Mouse (Mus musculus) heart, adult 18-20 months (tissue): Measurements from ENCODE around the gene Mbnl3. TPM values are rescaled to one million over a fixed set of nuclear protein-coding genes. Genes with fewer than 3 reads are reported as not detected.

Source experiments
- DNase-seq, 2 experiments: peaks; one replicate each; pipeline ENCODE4 v3.0.0; 2021 to 2022; ENCODE audit warnings: mixed read lengths in 1 of 2
- long read RNA-seq, 2 experiments: library from polyadenylated mRNA; stranded (forward); transcript quantifications; one replicate each; pipeline ENCODE4 v2.0.0; 2021
- microRNA-seq, 2 experiments: library from miRNA; unstranded; fragments of <30 nt; microRNA quantifications; one replicate each; pipeline ENCODE4 v1.2.0; 2022
- total RNA-seq, 2 experiments: library from RNA; stranded (reverse); gene quantifications; 2 replicates each; pipeline ENCODE4 v1.2.3; 2021

The Mbnl3 gene
- total RNA-seq = 1 to 10 TPM; 1.1 to 1.3 TPM
- long read RNA-seq, experiment 1 = 0 reads
- long read RNA-seq, experiment 2 = 0 reads

DNA sequence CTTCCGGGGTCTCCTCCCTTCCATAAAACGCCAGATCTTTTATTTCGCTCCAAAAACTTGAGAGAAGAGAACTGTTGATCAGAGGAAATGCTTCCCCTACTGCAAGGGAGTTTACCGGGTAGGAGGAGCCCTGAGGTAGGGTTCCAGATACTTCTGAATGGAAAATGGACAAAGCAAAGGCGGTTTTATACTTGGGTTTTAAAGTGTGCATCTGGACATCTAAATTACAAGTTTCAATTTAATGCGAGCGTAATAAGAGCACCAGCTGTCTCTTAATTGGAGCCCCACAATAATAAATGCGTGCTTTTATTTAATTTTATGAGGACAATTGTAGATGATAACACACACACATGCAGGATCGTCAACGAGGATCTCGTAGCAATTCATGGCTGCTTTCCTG, at the start of gene Mbnl3:
Gene Mbnl3, minus strand, starts transcription at position 101 of the 400 bp plus-strand sequence.
- no peak for DNase-seq

DNA sequence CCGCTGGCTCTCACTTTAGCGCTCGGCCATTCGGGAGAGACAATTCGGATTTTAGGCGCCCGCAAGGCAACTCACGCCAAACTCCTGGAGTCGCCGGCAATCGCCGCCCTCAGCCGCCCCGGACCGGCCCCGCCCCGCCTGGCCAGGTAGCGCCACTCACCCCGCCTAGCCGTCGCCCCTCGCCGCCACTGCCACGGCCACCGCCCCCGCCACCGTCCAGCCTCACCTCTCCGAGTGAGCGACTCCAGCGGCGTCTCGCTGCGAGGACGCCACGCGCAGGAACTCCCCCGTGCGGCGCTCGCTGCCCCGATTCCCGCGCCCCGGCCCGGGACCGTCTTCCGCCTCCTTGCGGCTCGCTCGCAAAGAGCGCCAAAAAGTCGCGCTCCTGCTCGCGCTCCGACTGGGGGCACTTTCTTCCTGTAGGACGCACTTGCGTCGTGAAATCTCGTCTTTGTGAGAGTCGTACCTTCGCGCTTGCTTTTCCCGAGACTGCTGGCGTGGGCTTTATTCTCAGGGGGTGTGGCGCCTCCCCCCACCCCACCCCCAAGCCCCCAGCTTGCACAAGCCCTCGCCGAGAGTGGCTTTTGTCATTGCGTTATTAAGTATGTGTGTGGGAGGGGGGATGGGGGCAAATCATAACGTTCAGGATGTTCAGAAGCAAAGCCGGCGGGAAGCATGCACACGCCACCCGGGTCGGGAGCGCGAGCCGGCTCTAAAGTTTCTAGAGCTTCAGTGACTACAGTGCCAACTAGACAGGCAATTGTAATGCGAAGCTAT, 596 bp downstream of the Mbnl3 start:
- peak in 1 of 2 experiments; percentile 23 for DNase-seq

DNA sequence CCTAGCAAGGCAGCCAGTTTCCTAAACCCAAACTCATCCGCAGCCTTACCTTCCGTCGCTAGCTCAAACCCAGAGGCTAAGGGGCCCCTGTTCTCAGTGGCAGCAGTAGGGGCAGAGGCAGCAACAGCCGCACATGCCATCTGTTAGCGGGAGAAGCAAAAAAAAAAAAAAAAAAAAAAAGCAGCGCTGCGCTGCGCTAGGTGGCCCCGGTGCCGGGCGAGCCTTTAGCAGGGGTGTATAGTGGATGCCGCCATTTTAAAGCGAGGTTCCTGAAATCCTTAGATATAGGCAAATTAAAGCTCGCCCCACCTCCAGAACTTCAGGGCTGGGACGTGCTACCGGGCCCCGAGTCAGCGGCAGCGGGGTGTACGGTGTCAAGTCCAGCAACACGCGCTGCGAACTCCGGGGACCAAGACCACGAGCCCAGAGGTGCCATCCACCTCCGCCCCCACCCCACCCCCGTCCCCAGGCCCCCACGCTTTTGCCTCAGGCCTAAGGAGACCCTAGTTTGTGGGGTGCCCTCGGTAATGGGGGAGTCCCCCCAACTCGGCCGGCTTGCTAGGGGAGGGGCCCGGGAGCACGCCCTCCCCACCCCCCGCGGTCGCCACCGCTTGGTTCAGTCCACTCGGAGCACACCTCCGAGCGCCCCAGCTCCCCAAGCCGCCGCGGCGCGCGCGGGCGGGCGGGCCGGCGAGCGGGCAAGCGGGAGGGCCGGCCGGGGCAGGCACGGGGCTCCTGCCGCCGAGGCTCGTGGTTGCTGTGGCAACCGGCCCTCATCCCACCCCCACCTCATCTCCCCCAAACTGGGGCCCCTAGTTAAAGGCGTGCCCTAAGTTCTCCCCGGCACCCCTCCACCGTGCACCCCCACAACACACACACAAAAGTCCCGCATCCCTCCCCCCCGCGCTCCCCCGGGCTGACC, 1.4 kb downstream of the Mbnl3 start:
- DNase-seq = peak; percentile 18 to 27

DNA sequence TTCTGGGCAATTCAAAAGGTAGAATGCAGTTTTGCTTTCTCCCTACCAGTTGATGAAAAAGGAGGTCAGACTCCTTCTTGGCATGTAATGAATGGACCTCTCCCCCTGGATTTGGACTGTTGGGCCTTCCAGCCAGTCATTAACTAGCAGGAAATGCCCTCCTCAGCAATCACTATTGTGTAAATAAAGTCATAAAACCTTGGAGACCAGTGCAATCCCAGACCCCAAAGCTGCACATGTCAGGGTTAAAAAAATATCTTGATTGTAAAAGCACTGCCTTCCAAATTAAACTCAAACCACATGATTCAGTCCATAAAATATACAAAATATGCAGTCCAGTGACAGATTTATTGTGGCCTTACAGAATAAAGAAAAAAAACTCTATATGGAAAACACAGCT, 9.3 kb downstream of the Mbnl3 start:
- no peak for DNase-seq

DNA sequence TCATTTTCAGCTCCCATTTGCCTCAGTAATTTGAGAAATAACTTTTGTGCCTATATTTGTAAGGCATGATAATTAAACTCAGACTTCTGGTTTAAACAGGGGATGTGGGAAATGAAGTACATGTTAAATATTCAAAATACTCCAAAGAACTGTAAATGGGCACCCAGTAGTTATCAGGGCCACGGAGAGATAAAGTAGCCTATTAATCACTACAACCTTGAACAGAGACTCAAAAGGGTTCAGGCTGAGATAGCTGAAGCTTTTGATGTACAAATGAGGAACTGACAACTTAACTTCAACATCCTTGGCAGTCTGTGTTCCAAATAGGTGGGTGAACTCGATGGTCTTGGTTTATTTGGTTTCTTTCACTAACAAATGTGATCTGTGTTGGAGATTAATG, 34.4 kb downstream of the Mbnl3 start:
- DNase-seq = no peak

DNA sequence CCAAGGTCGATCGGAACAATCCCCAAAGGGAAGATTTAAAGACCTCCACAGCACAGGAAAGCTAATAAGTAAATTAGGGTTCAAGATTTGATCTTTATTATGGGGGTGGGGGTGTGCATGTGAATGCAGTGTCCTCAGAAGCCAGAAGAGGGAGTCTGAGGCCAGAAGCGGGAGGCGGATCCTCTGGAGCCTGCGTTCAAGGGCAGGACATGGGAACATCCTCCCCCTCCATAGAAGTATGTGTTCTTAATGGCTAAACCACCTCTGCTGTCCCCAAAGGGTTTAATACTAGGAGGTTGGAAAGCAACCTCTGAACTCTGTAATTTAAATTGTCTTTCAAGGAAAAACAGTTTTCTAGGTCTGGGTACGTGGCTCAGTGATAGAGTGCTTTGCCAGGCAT, 34.9 kb downstream of the Mbnl3 start:
- peak in 1 of 2 experiments; percentile 18 for DNase-seq

DNA sequence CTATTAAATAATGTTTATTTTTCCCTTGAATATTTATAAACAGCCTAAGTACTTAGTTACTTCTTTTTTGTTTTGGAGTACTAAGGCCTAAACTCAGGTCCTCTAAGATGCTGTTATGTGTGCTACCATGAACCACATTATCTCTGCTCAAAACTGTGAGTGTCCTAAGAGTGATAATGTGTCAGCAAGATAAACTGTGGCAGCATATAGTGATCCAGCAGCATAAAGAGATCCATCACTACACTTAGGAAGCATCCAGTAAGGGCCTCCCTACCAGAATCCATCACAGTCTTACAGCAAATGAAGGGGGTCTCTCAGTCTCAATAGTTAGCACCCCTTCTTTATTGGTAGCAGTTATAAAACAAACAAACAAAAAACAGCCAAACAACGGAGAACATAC, 35.9 kb downstream of the Mbnl3 start:
- no peak for DNase-seq

DNA sequence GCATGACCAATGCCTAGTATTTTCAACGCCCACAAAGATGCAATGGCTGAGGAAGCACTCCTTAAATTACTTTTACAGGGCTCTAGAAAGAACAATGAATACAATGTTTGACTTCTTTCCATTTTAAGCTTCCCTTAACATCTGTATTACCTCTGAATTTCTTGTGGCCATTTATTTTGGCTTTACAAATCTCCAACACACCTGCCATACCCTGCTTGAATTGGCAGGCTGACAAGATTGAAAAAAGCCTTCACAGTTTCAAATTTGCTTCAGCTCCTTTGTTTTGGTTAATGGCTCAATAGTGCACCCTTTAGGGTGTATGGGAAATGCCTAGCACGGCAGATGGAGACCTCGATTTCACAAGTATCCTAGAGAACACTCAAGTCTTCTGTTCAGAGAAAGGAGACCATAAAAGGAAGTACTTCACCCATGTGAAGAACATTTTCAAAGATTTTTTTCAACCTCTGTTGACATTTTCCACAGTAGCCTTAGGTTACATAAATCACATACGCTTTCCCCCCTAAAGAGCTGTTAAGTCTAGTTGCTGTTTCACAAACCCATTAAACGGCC, 36.8 kb downstream of the Mbnl3 start:
- no peak for DNase-seq

DNA sequence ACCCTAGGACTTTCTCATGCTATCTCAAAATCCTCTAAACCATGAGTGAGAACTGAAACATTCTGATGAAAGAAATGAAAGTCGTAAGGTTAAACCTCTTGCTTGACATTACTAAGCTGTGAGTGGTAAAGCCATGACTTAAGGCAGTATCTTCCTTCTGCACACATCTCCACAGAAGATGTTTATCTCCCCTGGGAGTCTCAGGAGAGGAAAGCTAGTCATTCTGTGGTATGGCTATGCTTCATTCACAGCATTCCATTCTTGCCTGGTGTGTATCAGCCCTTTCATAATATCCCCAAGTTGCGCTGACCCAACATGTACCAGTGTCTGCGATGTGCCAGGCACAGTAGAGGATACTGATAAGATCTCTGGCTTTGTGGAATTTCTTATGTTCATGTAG, 38.4 kb downstream of the Mbnl3 start:
- no peak for DNase-seq

DNA sequence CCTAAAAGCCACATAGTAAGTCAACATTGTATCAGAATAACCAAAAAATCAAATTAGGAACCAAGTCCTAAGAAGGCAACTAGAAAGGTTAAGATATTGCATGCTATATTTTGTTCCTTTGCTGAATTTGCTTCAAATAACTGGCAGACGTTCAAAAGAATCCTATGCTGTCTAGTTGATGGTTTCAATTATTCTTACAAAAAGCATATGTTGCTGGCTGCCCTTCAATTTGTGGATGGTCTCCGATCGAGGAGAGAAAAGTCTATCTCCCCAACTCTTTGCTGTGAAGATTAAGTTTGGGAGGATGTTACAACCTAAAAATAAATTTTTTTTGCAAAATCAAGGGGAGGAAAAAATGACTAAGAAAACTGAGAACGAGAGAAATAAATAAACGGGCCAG, 41.6 kb downstream of the Mbnl3 start:
- no peak for DNase-seq

DNA sequence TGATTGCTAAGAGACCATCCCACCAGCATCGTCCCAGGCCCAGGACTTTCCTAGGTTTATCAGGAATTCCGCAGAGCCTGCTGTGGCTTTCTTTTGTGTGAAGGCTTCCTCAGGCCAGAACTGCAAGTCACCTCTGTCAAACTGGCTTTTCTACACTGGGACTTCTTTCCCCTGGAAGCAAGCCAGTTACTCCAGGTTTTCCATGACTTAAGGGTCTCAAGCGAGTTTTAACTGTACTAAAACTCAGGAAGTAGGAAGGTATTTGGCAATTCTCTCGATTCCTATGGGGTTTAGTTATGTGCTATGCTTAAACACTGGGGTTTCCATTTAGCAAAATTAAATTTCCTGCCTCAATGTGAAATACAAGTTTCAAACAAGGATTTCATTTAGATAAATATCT, 57.9 kb downstream of the Mbnl3 start:
- DNase-seq = no peak

DNA sequence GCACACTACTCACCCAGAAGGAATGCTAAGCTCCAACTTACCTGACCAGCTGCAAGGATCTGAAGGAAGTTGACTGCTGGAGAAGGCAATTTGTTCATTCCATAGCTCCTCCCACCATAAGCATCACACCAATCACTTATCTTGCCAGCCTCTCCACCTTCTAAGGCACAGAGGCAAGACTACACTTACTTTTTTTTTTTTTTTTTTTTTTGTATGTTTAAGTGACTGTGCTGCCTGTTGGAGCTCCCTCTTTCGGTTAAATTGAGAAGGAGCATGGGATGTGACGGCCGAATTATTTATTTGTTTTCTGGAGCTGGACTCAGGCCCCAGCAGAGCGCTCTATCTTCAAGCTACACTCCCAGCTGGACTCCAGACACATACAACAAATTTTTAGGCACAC, 60.0 kb downstream of the Mbnl3 start:
- DNase-seq = peak; percentile 24 to 25

DNA sequence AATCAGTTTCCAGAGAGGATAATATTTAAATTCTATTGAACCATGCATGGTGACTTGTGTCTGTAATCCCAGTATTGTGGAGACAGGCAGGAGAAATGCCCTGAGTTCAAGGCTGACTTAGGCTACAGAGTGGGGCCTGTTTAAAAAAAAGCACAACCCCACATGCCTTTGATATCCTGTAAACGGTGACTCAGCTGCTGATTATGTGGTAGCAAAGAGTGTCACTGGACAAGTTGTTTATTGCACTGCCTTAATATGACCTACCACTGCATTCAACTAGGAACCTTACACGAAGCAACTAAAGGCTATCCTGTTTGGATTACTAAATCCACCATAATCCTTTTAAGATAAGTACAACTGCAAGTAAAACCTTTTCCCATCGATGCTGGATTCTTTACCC, 66.3 kb downstream of the Mbnl3 start:
- DNase-seq = peak in 1 of 2 experiments; percentile 2

DNA sequence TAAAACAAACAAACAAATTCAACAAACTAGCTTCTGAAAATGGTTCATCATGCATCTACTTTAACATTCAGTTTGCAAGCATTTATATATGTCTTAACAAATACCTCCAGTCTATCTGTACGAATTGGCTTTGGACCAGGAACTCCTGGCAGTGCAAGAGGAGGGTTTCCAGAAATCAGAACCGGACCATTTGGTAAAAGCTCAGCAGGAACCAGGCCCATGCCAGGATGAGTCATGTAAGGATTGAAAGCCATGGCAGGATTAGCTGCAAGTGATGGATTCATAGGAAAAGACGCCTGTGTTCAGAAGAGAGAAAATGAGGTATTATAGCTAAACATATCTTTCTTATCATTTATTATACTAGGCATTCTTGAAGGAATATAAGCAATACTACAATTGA, 75.0 kb downstream of the Mbnl3 start:
- no peak for DNase-seq

DNA sequence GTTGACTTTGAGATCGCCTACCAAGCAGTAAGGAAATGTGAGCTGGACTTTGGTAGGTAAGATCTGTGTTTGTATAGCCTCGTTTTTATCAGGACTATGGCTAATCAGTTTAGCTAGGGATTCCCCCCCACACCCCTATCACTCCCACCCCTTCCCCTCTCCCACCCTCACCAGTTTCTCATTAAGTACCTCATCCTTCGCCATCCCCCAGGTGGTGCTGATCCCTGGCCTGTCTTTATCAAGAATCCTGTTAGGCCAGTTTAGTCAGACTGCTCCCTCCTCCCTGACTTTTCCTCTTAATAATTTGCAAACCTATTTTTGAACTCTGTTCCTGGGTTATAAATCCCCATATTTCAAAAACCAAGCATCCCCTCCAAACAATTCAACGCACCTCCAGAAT, 103.6 kb downstream of the Mbnl3 start:
- DNase-seq = no peak

DNA sequence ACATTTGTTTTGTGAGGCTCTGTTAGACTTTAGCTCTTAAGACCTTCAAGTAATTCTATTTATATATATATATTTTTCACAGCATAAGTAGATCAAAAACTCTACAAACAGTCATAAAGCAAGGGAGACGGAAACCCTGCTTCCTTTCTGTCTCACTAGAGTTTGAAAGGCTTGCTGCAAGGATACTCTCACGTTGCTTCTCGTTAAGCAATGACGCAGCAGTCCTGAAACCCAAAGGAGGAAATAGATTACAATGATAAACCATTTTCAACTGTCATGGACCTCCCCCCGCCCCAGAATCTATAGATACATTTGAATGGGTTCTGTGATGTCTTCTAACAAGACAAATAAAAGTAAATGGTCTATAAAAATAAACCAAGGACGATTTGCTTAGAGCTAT, 121.4 kb downstream of the Mbnl3 start:
- DNase-seq = no peak

DNA sequence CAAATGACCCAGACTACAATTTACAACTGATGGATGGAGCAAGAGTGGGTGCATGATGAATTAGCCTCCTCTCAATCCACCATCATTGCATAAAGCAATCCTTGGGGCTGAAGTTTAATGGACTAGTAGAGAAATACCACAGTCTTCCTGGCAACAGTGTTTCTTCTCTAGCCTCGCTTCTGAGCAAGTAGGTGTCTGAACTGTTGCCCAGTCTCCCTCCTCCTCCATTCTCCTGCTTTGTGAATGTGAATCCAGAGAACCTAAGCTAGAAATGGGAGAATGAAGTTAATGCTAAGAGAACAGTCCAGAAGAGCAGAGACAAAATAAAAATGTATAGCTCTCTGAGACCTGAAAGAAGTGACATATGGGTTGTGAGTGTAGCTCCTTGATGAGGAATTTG, 122.1 kb downstream of the Mbnl3 start:
- DNase-seq = no peak

DNA sequence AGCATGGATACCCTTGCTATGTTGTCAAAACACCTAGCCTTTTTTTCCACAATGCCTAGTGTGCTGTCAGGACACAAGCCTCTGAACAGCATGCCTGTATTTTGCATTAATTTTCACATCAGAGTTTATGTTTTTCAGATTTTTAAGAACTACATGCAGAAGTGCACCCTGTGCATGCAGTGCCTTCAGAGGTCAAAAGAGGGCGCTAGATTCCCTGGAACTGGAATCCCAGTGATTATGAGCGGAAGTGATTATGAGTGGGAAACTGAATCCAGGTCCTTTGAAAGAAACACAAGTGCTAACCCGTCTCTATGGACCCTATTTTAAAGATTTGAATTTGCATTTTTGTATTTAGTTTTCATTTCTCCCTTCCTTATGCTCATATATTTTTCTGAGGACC, 129.6 kb downstream of the Mbnl3 start:
- peak; percentile 1 to 24 for DNase-seq

Small RNA genes lying within 50 kb of the gene (microRNA-seq; reads per million reads assigned to microRNA genes)
- gene Gm23417 = 0 reads per million in 2 experiments

Other genes starting within 250 kb of the Mbnl3 start
- gene Rap2c, start 188.5 kb downstream of the Mbnl3 start, total RNA-seq = 10 to 100 TPM; 21.8 to 25.6 TPM